Mouse (Mus musculus): ENCODE measurements around the gene Rogdi. TPM values are rescaled to one million over a fixed set of nuclear protein-coding genes. Genes with fewer than 3 reads are reported as not detected.

Rogdi gene
- total RNA-seq, 2 experiments from 2014 or later = 361 to 407 TPM

Other genes starting within 250 kb of the Rogdi start
- gene Cdip1, start 223.3 kb downstream of the Rogdi start, total RNA-seq (2021) = 100 to 1,000 TPM; 237 to 239 TPM
- not detected for gene 4930562C15Rik, start 178.1 kb downstream of the Rogdi start, total RNA-seq (2021)
- gene Ubald1, start 133.2 kb downstream of the Rogdi start, total RNA-seq (2021) = 100 to 1,000 TPM in 1 of 2 experiments, 10 to 100 TPM in 1; 93.5 to 103 TPM
- gene Mgrn1, start 127.3 kb downstream of the Rogdi start, total RNA-seq (2021) = 100 to 1,000 TPM; 219 to 221 TPM
- gene Nudt16l1, start 74.8 kb downstream of the Rogdi start, total RNA-seq (2021) = 10 to 100 TPM; 68.8 to 78.4 TPM
- 10 to 100 TPM; 59.7 to 74.3 TPM for gene Anks3, start 49.3 kb downstream of the Rogdi start, total RNA-seq (2021)
- gene Sept12, start 15.7 kb downstream of the Rogdi start, total RNA-seq (2021) = not detected
- gene Smim22, start 6.3 kb downstream of the Rogdi start, total RNA-seq (2021) = not detected
- gene Glyr1, start 36.3 kb upstream of the Rogdi start, total RNA-seq (2021) = 100 to 1,000 TPM; 135 to 138 TPM
- 10 to 100 TPM; 41.4 to 42.1 TPM for gene Ubn1, start 36.5 kb upstream of the Rogdi start, total RNA-seq (2021)
- gene Ppl, start 118.9 kb upstream of the Rogdi start, total RNA-seq (2021) = 1 to 10 TPM; 1.3 to 1.6 TPM
- gene Sec14l5, start 133.6 kb upstream of the Rogdi start, total RNA-seq (2021) = 1 to 10 TPM; 5.8 to 6.7 TPM
- 10 to 100 TPM in 1 of 2 experiments, 1 to 10 TPM in 1; 9.7 to 12.9 TPM for gene Nagpa, start 190.5 kb upstream of the Rogdi start, total RNA-seq (2021)
- gene AU021092, start 208.7 kb upstream of the Rogdi start, total RNA-seq (2021) = 1 to 10 TPM; 4.8 to 5.9 TPM
- 10 to 100 TPM; 27.1 to 31.7 TPM for gene Alg1, start 220.1 kb upstream of the Rogdi start, total RNA-seq (2021)
- gene Eef2kmt, start 242.4 kb upstream of the Rogdi start, total RNA-seq (2021) = 1 to 10 TPM; 3.3 to 5.6 TPM

All from layer of hippocampus, postnatal 25 days (tissue).